Mouse (Mus musculus) ES-E14 (cell line): ENCODE results near the gene Kxd1. TPM values are rescaled to one million over a fixed set of nuclear protein-coding genes. Genes with fewer than 3 reads are reported as not detected.

Experiments used
- DNase-seq: peaks from one replicate; pipeline ENCODE4 v3.0.0-alpha.2; 2013; ENCODE audit warnings: low read depth, low spot score
- H3K27ac ChIP-seq: 2 replicates; pipeline ENCODE4 v1.5.1; 2012; ENCODE audit warnings: low read depth, mild to moderate bottlenecking, low read length, moderate library complexity, mixed read lengths; ENCODE audit not compliant: poor library complexity, insufficient read depth, severe bottlenecking
- H3K36me3 ChIP-seq: 2 replicates; pipeline ENCODE4 v1.6.1; 2012; ENCODE audit warnings: mild to moderate bottlenecking, low read length, moderate library complexity, mixed read lengths; ENCODE audit not compliant: control insufficient read depth, poor library complexity, insufficient read depth, severe bottlenecking
- H3K4me1 ChIP-seq, 2 experiments: fragments of 150-350 bp in 1 of 2; sonication (generic) in 1 of 2; 2 replicates each; pipeline ENCODE4 v1.6.1; 2012; ENCODE audit warnings: low read length in 2 of 2, mild to moderate bottlenecking in 1 of 2, mixed read lengths in 1 of 2; ENCODE audit not compliant: control insufficient read depth in 2 of 2, insufficient read depth in 2 of 2, poor library complexity in 1 of 2
- H3K4me3 ChIP-seq, 2 experiments: fragments of 150-350 bp in 1 of 2; sonication (generic) in 1 of 2; 2 replicates each; pipeline ENCODE4 v1.5.1; 2012; ENCODE audit warnings: low read length in 2 of 2, low read depth in 1 of 2, mild to moderate bottlenecking in 1 of 2, mixed read lengths in 1 of 2; ENCODE audit not compliant: insufficient read depth in 1 of 2, poor library complexity in 1 of 2, severe bottlenecking in 1 of 2
- H3K9ac ChIP-seq: 2 replicates; pipeline ENCODE4 v1.6.1; 2012; ENCODE audit warnings: low read depth, mild to moderate bottlenecking, low read length, mixed read lengths; ENCODE audit not compliant: poor library complexity, insufficient read depth, severe bottlenecking
- H3K9me3 ChIP-seq: fragments of 150-350 bp; sonication (generic); 2 replicates; pipeline ENCODE4 v1.6.1; 2012; ENCODE audit warnings: low read depth, mild to moderate bottlenecking, low read length; ENCODE audit not compliant: control insufficient read depth, insufficient read depth
- CHD2 ChIP-seq: IDR thresholded peaks from 2 replicates; pipeline ENCODE4 v1.6.1; 2014; ENCODE audit warnings: mild to moderate bottlenecking, low read depth, low read length, inconsistent platforms
- HCFC1 ChIP-seq: IDR thresholded peaks from 2 replicates; pipeline ENCODE4 v1.6.1; 2012; ENCODE audit warnings: low read length, inconsistent platforms, borderline replicate concordance; ENCODE audit not compliant: insufficient read depth
- MAFK ChIP-seq: IDR thresholded peaks from 2 replicates; pipeline ENCODE4 v1.6.1; 2014; ENCODE audit warnings: mild to moderate bottlenecking, low read depth, low read length, inconsistent platforms; ENCODE audit not compliant: insufficient read depth
- ZC3H11A ChIP-seq: IDR thresholded peaks from 2 replicates; pipeline ENCODE4 v1.6.1; 2012; ENCODE audit warnings: low read depth, mild to moderate bottlenecking, inconsistent platforms, low read length, borderline replicate concordance
- ZNF384 ChIP-seq: IDR thresholded peaks from 2 replicates; pipeline ENCODE4 v1.6.1; 2012; ENCODE audit warnings: low read depth, low read length, inconsistent platforms
- in situ Hi-C, 2 experiments: fragments of 600-800 bp; cut with MboI; formaldehyde crosslinking; loops; one replicate each; pipeline ENCODE4 v1.15.1; 2025; ENCODE audit warnings: low sequenced_read_pairs in 2 of 2, inconsistent platforms in 1 of 2; ENCODE audit not compliant: unreplicated experiment in 2 of 2
- total RNA-seq: library from RNA; depleted of rRNA; stranded (reverse); fragments of 300-350 nt; gene quantifications from 2 replicates; pipeline ENCODE4 v1.2.3, GENCODE M21; 2012

Kxd1 gene
- total RNA-seq, 1 experiment, result 35.3 TPM

DNA sequence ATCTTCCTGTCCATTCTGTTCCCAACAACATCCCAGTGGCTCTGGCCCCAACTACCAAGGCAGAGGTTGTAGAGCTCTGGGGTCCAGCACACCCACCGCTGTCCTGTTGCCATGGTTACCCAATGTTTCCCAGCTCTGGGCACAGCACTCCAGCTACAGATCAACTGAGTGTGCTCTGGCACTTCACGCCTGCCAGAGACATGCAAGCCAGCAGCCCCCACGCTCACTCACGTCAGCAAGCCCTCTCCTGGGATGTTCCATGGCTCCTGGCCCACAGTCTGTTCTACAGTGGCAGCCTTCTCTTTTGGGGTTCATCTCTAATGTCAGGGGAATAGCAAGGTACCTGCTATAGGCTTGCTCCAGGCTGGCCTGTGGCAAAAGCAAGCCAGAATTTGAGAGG, 64.5 kb downstream of the Kxd1 start:
- no peak overlapping the region for H3K4me3 ChIP-seq
- H3K36me3 ChIP-seq, result no peaks in the 10 kb centered on the region; the same call in 1 of the 2 replicates
- in situ Hi-C loops, result no loop called here
- no peak for DNase-seq
- no peak overlapping the region for H3K9ac ChIP-seq
- TF ChIP-seq HCFC1 (no peak), ZNF384 (no peak), MAFK (no peak)
- H3K9me3 ChIP-seq, result no peaks in the 10 kb centered on the region
- no peak overlapping the region for H3K27ac ChIP-seq
- H3K4me1 ChIP-seq, result peaks cover 3 to 6% of the 10 kb centered on the region in 2 experiments; a peak in 2 of 4 replicates

- DNase-seq, result no peak
- no peak overlapping the region for H3K27ac ChIP-seq
- H3K9ac ChIP-seq, result no peak overlapping the region
- in situ Hi-C loops, result no loop called here
- no peaks in the 10 kb centered on the region for H3K9me3 ChIP-seq
- H3K36me3 ChIP-seq, result no peaks in the 10 kb centered on the region; the same call in 1 of the 2 replicates
- H3K4me1 ChIP-seq, result peaks cover 3 to 5% of the 10 kb centered on the region in 2 experiments; a peak in 2 of 4 replicates
- no peak overlapping the region for H3K4me3 ChIP-seq
- TF ChIP-seq ZNF384 (no peak), MAFK (no peak), ZC3H11A (no peak), HCFC1 (no peak), CHD2 (no peak)
Measured at GRCm38 (mm10) chr8:70462516-70462813, 65.3 kb downstream of the Kxd1 start.

DNA sequence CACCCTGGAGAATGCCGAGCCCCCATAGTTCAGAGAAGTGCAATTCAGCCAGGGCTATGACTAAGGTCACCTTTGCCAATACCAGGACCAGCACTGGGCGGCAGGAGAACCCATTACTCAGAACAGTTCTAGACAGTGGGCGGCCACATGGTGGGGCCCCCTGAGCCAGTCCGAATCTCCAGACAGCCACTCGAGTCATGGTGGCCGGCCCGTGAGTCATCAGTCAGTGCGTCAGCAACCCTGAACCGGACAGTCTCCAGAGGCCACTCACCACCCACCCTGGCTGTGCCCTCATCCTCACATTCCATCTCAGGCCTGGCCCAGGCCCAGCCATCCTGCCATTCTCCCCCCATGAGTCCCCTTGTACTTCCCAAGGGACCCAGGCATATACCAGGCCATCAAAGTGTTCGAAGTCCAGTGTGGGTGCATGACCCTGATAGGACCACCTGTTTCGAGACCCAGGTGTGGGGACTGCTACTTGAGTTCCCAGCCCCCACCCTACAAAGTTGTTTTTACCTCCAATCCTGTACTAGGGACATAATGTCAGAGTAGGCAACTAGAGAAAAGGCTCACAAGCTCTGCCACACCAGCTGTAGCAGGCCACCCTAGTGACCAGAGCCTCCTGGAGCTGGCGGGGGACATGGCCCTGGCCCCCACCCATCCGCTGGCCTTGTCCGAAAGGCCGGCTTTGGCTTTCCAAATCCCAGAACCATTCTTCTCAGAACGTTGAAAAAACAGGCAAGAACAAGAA, 65.8 kb downstream of the Kxd1 start:
- Histone ChIP-seq H3K36me3 (no peaks in the 10 kb centered on the region; the same call in 1 of the 2 replicates), H3K9ac (no peak overlapping the region), H3K4me1 (peaks cover under 1 to 2% of the 10 kb centered on the region in 2 experiments; a peak in 2 of 4 replicates), H3K4me3 (no peak overlapping the region), H3K27ac (no peak overlapping the region), H3K9me3 (no peaks in the 10 kb centered on the region)
- TF ChIP-seq ZC3H11A, result no peak
- no peak for TF ChIP-seq CHD2
- TF ChIP-seq ZNF384, result no peak
- no peak for DNase-seq
- in situ Hi-C loops, result no loop called here

DNA sequence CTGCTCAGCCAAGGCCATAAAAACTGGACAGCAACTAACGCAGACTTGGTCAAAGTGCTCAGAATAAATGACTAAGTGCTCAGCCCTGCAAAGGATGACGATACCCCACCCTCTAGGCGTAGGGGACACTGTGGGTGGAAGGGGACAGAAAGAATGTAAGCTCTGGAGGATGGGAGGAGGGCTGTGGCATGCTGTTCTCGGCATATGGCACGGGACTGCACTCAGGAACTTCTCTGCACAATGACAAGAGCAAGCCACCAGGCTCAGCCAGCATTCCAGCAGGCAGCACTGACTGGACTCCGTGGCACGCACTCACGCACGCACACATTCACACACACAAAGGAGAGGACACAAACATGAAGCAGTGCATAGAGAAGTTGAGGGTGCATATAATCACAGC, 67.2 kb downstream of the Kxd1 start:
- DNase-seq, result no peak
- H3K9ac ChIP-seq, result no peak overlapping the region
- H3K4me1 ChIP-seq, result no peaks in the 10 kb centered on the region
- H3K27ac ChIP-seq, result no peak overlapping the region
- no peak overlapping the region for H3K4me3 ChIP-seq
- H3K36me3 ChIP-seq, result no peaks in the 10 kb centered on the region; the same call in 1 of the 2 replicates
- in situ Hi-C loops, result no loop called here
- no peak for TF ChIP-seq HCFC1
- no peak for TF ChIP-seq CHD2
- TF ChIP-seq MAFK, result no peak
- TF ChIP-seq ZNF384, result no peak
- no peak for TF ChIP-seq ZC3H11A
- no peaks in the 10 kb centered on the region for H3K9me3 ChIP-seq

DNA sequence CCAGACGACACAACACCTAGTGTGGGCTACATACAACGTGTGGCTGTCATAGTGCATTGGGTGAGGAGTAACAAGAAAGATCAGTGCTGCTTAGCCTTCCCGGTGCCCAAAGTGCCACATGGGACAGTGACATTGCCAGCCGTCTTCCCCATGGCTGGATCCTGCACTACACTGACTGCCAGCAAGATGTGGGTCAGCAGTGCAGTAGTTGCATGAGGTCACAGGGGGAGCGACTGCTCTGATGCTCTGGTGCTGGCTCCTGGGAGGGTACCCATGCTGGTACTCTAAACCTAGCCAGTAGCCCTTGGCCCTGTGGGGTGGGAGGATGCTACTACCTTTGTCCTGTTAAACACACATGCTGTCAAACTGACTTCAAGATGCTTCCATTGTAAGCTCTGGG, 67.6 kb downstream of the Kxd1 start:
- in situ Hi-C loops, result no loop called here
- Histone ChIP-seq H3K9ac (no peak overlapping the region), H3K4me1 (no peaks in the 10 kb centered on the region), H3K9me3 (no peaks in the 10 kb centered on the region), H3K27ac (no peak overlapping the region), H3K36me3 (no peaks in the 10 kb centered on the region; the same call in 1 of the 2 replicates), H3K4me3 (no peak overlapping the region)
- TF ChIP-seq MAFK (no peak), HCFC1 (no peak)
- DNase-seq, result no peak
